Mouse (Mus musculus) liver, embryonic 12.5 days (tissue): ENCODE results near the gene Gm20219. TPM values are rescaled to one million over a fixed set of nuclear protein-coding genes. Genes with fewer than 3 reads are reported as not detected.

Experiments
- ATAC-seq: fragments of 200-750 bp; cut with Nextera tagmentation; 2 replicates; pipeline ENCODE4 v1.8.0; 2017; ENCODE audit warnings: moderate number of reproducible peaks, mild to moderate bottlenecking, moderate library complexity
- H3K27ac ChIP-seq: fragments of 300-500 bp; sonication (generic); 2 replicates; pipeline ENCODE4 v1.5.1; 2016; ENCODE audit warnings: mild to moderate bottlenecking
- H3K27me3 ChIP-seq: fragments of 300-500 bp; sonication (generic); replicated peaks from 2 replicates; pipeline ENCODE4 v1.6.1; 2016; ENCODE audit warnings: mild to moderate bottlenecking, moderate library complexity
- H3K36me3 ChIP-seq: fragments of 300-500 bp; sonication (generic); 2 replicates; pipeline ENCODE4 v1.6.1; 2016; ENCODE audit warnings: mild to moderate bottlenecking, moderate library complexity
- H3K4me1 ChIP-seq: fragments of 300-500 bp; sonication (generic); 2 replicates; pipeline ENCODE4 v1.6.1; 2016
- H3K4me2 ChIP-seq: fragments of 300-500 bp; sonication (generic); 2 replicates; pipeline ENCODE4 v1.6.1; 2016; ENCODE audit warnings: mild to moderate bottlenecking, moderate library complexity
- H3K4me3 ChIP-seq: fragments of 300-500 bp; sonication (generic); 2 replicates; pipeline ENCODE4 v1.5.1; 2016; ENCODE audit warnings: mild to moderate bottlenecking, moderate library complexity
- H3K9ac ChIP-seq: fragments of 300-500 bp; sonication (generic); 2 replicates; pipeline ENCODE4 v1.6.1; 2016; ENCODE audit warnings: mild to moderate bottlenecking, moderate library complexity
- H3K9me3 ChIP-seq: fragments of 300-500 bp; sonication (generic); replicated peaks from 2 replicates; pipeline ENCODE4 v1.6.1; 2016; ENCODE audit warnings: mild to moderate bottlenecking, moderate library complexity
- WGBS: fragments of 180-500 bp; shearing (Covaris S2); methylation state at CpG from one replicate; pipeline ENCODE4 v1.1.7; 2016; ENCODE audit not compliant: insufficient replicate concordance; 5-methylcytosine and 5-hydroxymethylcytosine counted together
- polyA plus RNA-seq: library from polyadenylated mRNA; unstranded; fragments of >200 nt; fragmentation: Nextera tagmentation; extraction: Ambion mirVana; gene quantifications from 2 replicates; pipeline ENCODE4 v1.2.1, GENCODE M21; 2016

Gene Gm20219
- polyA plus RNA-seq, 1 experiment from 2014 or later = 0.25 TPM

DNA sequence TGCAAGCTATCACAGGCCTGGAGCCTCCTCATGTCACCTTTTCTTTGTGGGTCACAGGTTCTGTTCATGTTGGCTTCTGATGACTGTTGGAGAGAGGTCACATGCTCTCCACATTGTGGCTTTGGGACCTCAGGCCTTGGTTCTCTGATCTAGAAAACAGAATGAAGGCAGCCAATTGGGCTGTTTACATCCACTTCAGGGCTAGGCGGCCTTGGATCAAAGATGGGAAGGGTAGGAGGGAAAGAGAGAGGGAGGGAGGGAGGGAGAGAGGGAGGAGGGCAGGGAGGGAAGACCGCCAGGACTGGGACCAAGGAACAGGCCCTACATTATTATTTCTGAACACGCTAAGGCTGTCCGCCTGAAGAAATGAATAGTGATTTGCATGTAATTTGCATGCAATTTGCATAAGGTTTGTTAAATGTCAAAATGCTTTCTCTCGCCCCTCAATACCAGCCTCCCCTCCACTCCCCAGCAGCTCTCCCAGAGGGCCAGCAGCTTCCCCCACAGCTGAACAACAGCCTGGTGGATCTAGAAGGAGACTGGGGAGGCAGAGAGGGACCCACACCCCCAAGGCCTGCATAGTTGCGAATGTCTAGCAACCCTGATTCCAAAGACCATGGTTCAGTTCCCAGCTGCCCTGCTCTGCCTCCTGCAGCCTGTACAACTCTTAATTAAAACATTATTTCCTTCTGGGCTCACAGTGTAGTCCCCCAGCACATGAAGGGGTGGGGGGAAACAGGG lies 2.2 kb downstream of the Gm20219 start:
- Histone ChIP-seq H3K9me3 (no peaks in the 10 kb centered on the region), H3K36me3 (no peaks in the 10 kb centered on the region), H3K4me3 (no peak overlapping the region), H3K4me1 (no peaks in the 10 kb centered on the region), H3K27me3 (0 out of 2 replicates have a peak, but pooled peaks cover 5% of the 10 kb centered on the region), H3K9ac (no peak overlapping the region), H3K4me2 (no peak overlapping the region), H3K27ac (no peak overlapping the region)
- ATAC-seq = no peak
- 74% methylated on average over 6 of the region's 6 CpGs for WGBS

DNA sequence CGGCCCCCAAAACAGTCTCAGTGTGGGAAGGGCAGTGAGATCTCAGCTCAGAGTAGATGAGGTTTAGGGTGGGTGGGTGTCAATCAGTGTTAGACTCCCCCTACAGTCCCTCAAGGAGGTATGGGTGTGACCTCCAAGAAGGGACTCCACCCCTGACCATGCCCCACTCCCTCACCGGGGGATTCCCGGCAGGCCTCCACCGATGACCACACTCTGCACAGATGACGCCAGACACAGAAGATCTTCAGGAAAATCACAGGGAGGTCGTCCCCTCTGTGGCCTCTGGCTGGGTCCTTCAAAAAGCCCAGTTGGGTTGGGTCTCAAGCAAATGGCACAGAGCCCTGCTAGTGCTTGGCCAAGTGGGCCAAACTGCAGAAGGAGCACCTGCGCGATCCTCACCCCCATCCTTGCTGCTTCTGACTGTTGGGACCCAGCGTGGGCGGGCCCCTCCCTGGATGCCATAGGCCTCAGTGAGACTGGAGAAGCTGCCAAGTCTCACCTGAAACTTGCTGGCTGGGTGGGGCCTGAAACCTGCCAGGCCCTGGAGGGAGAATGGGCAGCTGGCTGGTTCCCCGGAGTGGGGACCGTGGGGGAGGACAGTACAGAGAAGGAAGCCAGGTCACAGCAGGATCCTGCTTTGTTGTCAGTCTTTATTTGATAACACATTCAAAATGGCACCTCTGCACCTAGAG lies 3.3 kb downstream of the Gm20219 start:
- H3K9me3 ChIP-seq = no peaks in the 10 kb centered on the region
- peaks cover 4% of the 10 kb centered on the region; the same call in 1 of the 2 replicates for H3K4me1 ChIP-seq
- H3K9ac ChIP-seq = no peak overlapping the region
- H3K36me3 ChIP-seq = no peaks in the 10 kb centered on the region
- WGBS = 67% methylated on average over 12 of the region's 12 CpGs
- 0 out of 2 replicates have a peak, but pooled peaks cover 5% of the 10 kb centered on the region for H3K27me3 ChIP-seq
- H3K4me3 ChIP-seq = no peak overlapping the region
- H3K27ac ChIP-seq = no peak overlapping the region
- no peak overlapping the region for H3K4me2 ChIP-seq
- ATAC-seq = no peak

DNA sequence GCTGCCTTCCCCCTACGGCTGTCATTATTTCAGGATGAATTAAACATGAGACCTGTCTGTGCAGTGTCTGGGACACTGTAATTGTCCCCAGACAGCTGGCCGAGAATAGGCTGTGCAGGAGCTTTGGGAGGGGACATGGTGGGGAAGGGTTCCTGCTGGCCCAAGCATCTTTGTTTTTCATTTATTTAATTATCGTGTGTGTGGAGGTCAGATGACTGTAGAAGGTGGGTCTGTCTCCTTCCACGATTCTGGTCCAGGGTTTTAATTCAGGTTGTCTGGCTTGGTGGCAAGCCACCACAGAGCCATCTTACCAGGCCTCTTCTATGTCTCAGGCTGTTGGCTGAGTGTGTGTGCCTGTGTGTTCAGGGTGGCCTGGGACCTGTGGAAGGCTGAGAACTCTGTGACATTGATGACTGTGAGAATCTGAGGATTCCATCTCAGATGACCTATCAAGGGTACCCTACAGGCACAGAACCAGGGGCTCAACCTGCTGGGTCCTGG lies 5.5 kb downstream of the Gm20219 start:
- no peak for ATAC-seq
- WGBS = 64% methylated on average over 4 of the region's 4 CpGs
- H3K27me3 ChIP-seq = no peaks in the 10 kb centered on the region; the same call in 1 of the 2 replicates
- no peak overlapping the region for H3K27ac ChIP-seq
- no peaks in the 10 kb centered on the region for H3K9me3 ChIP-seq
- H3K36me3 ChIP-seq = no peaks in the 10 kb centered on the region
- no peak overlapping the region for H3K4me2 ChIP-seq
- H3K4me3 ChIP-seq = no peak overlapping the region
- H3K9ac ChIP-seq = no peak overlapping the region
- H3K4me1 ChIP-seq = peaks cover 6% of the 10 kb centered on the region; the same call in 1 of the 2 replicates

DNA sequence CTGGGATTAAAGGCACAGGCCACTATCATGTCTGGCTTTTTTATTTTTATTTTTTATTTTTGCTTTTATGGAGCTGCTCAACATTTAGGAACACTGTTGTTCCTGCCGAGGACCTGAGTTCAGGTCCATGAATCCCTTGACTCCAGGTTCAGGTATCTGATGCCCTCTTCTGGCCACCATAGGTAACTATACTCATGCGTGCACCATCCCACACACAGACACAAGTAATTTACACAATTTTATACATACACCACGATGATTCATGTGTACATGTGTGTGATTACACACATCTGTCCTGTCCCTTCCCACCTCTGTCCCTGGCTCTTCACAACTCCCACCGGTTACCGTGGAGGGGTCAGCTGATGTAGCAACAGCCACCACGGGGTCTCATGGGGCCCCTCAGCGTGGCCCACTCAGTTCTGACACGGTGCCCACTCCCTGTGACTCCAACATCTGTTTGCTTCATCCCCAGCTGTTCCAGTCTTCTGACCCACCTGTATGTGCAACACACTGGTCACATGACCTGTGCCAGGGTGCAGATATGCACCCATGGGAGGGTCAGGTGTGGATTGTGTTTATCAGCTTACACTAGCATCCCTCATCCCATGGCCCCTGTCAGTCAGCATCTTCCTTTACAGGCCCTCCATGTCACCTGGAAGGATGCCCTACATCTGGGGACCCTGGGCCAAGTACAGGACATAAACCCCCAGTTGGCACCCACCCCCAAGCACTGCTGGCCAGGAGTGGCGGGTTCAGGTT lies 6.2 kb downstream of the Gm20219 start:
- no peak overlapping the region for H3K4me3 ChIP-seq
- no peak overlapping the region for H3K27ac ChIP-seq
- H3K36me3 ChIP-seq = no peaks in the 10 kb centered on the region
- H3K9ac ChIP-seq = no peak overlapping the region
- peaks cover under 1% of the 10 kb centered on the region; the same call in 1 of the 2 replicates for H3K27me3 ChIP-seq
- H3K4me1 ChIP-seq = peaks cover 6% of the 10 kb centered on the region; the same call in 1 of the 2 replicates
- no peaks in the 10 kb centered on the region for H3K9me3 ChIP-seq
- 62% methylated on average over 9 of the region's 9 CpGs for WGBS
- ATAC-seq = no peak
- H3K4me2 ChIP-seq = no peak overlapping the region

DNA sequence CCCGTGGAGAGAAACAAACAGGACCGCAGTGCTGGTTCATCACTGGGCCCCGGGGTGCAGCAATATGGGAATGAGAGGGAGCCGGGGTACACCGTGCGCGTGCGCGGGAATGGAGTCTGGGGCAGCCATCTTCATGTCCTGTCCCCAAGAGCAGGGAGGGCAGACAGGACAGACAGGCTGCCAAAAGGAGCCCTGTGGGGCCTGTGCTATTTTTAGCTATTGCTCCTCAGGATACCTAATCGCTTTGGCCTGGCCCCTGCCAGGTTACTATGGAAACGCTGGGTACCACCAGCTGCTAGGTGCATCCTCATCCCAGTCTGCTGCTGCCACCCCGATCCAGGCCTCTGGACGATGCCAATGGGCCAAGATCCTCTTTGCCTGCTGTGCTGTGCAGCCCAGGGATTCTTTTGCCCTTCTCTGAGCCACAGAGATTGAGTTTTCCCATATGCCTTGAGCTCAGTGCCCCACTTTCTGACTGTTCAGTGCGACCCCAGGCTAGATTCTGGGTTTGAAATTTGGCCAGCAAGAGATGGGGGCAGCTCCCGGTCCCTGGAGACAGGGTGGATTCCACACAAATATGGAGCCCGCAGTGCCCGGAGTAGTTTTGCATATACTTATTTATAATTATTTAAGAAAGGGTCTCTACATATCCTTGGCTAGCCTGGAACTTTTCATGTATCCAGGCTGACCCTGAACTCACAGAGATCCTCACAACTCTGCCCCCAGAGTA lies 6.9 kb downstream of the Gm20219 start:
- Histone ChIP-seq H3K9me3 (no peaks in the 10 kb centered on the region), H3K27me3 (peaks cover 8% of the 10 kb centered on the region; the same call in 1 of the 2 replicates), H3K4me1 (peaks cover 6% of the 10 kb centered on the region; the same call in 1 of the 2 replicates), H3K36me3 (no peaks in the 10 kb centered on the region), H3K4me2 (no peak overlapping the region), H3K4me3 (no peak overlapping the region), H3K27ac (no peak overlapping the region), H3K9ac (no peak overlapping the region)
- 62% methylated on average over 17 of the region's 17 CpGs for WGBS
- no peak for ATAC-seq

DNA sequence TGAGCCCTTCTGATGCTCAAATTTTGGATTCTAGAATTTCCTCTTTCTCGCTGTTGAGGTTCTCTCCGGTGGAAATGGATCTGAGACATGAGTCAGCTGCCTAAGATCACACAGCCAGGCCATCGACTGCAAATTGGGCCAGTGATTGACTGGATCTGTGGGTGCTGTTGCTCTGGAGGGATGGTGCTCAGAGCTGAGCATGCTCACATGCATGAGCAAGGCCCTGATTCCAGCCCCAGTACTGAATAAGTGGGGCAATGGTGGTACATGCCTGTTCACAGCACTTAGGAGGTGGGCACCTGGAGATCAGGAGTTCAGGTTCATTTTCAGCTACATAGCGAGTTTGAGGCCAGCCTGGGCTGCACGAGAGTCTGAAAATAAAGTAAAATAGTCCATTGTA lies 7.6 kb downstream of the Gm20219 start:
- Histone ChIP-seq H3K9me3 (no peaks in the 10 kb centered on the region), H3K4me3 (no peak overlapping the region), H3K4me2 (no peak overlapping the region), H3K27me3 (peaks cover 11% of the 10 kb centered on the region; the same call in 1 of the 2 replicates), H3K27ac (no peak overlapping the region), H3K9ac (no peak overlapping the region), H3K36me3 (no peaks in the 10 kb centered on the region), H3K4me1 (peaks cover 6% of the 10 kb centered on the region; the same call in 1 of the 2 replicates)
- ATAC-seq = no peak
- WGBS = 66% methylated on average over 5 of the region's 5 CpGs

DNA sequence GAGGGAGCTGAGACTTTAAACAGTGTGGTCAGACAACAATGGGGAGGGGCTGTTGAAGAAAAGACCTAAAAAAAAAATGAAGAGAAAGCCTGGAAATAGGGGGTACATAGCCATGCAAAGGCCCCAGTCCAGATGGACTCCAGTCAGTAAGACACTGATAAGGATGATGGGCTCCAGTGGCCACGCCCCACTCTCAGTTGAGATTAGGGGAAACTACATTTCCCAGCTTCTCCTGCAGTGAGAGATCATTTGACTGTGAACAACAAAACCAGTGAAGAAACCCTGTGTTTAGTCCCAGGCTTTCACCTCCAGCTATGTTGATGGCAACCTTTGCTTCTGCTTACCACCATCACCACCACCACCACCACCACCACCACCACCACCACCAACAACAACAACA lies 8.2 kb downstream of the Gm20219 start:
- 44% methylated on average over 1 of the region's 1 CpGs for WGBS
- H3K27ac ChIP-seq = no peak overlapping the region
- peaks cover 11% of the 10 kb centered on the region; the same call in 1 of the 2 replicates for H3K27me3 ChIP-seq
- H3K4me2 ChIP-seq = no peak overlapping the region
- peaks cover 6% of the 10 kb centered on the region; the same call in 1 of the 2 replicates for H3K4me1 ChIP-seq
- H3K36me3 ChIP-seq = no peaks in the 10 kb centered on the region
- no peak overlapping the region for H3K4me3 ChIP-seq
- H3K9ac ChIP-seq = no peak overlapping the region
- no peak for ATAC-seq
- no peaks in the 10 kb centered on the region for H3K9me3 ChIP-seq

DNA sequence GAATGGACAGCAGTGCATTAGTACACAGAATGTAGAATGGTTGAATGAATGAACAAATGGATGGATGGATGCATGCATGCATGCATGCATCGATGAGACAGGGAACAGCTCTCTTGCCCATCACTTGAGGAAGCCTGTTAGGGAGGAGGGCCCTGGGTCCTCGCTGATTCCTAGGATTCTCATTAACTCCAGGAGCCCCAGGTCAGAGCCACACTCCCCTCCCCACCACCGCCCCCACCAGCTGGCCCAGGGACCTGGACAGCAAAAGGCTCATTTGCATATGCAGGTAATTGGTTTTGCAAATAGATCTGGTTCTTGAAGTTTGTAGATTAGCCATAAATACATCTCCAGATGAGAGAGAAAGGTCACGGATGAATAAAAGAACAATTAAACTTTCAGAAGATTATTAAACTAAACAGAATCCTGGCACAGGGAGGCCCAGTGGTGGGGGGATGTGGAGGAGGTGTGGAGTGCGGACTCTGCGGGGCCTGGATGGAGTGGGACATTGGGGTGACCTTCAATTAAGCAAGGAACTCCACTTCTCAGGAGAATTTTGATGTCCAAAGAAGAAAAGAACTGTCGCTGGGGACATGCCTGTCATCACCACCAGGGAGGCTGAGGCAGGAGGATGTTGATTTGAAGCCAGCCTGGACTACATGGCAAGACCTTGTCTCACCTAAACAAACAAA lies 9.3 kb downstream of the Gm20219 start:
- no peaks in the 10 kb centered on the region for H3K9me3 ChIP-seq
- no peaks in the 10 kb centered on the region for H3K36me3 ChIP-seq
- H3K4me2 ChIP-seq = no peak overlapping the region
- no peak for ATAC-seq
- H3K4me1 ChIP-seq = peaks cover 6% of the 10 kb centered on the region; the same call in 1 of the 2 replicates
- no peak overlapping the region for H3K27ac ChIP-seq
- no peak overlapping the region for H3K9ac ChIP-seq
- H3K4me3 ChIP-seq = no peak overlapping the region
- H3K27me3 ChIP-seq = peaks cover 11% of the 10 kb centered on the region; the same call in 1 of the 2 replicates
- WGBS = 58% methylated on average over 7 of the region's 7 CpGs

DNA sequence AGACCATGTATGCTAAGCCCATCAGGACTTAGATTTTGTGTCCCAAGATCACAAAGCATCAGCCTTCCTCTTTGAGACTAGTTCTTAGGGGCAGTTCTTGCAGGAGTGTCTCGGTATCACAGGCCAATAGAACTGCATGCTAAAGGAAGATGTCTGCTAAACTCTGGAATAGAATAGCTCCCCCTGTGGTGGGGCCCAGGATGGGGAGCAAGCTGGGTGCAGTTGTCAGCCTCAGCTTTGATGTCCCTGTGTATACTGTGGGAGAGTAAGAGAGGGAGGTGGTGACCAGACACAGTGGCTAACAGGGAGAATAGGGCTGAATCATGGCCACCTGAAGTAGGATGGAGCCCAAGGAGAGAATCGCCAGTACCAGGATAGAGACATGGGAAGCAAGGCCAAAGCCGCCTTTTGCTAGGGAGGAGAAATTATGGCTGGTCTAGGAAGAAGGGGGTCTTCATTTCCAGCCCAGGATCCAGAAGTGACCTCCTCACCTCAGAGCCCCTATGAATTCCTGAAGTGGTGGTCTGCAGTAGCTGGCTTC lies 10.4 kb downstream of the Gm20219 start:
- 60% methylated on average over 3 of the region's 3 CpGs for WGBS

DNA sequence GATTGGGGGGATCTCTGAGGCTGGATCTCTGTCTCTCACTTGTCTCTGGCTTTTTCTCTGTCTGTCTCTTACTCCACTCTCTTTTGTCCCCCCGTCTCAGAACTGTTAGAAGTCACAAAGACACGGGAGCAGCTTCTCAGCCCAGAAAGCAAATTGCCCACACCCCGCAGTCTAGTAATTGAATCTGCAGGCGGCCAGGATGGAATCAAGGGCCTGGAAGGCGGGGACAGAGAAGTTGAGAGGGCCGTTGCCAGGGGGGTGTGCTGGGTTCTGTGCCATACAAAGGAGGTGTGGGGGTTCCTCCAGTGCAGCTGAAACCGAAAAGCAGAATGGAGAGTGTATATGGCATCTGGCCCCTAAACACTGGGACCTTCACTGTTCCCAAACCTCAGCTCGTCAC lies 11.5 kb downstream of the Gm20219 start:
- H3K4me3 ChIP-seq = no peak overlapping the region
- no peak for ATAC-seq
- no peak overlapping the region for H3K4me2 ChIP-seq
- H3K9ac ChIP-seq = no peak overlapping the region
- H3K4me1 ChIP-seq = peaks cover 6% of the 10 kb centered on the region; the same call in 1 of the 2 replicates
- 48% methylated on average over 8 of the region's 8 CpGs for WGBS
- H3K9me3 ChIP-seq = no peaks in the 10 kb centered on the region
- no peak overlapping the region for H3K27ac ChIP-seq
- peaks cover 19% of the 10 kb centered on the region; the same call in 1 of the 2 replicates for H3K27me3 ChIP-seq
- no peaks in the 10 kb centered on the region for H3K36me3 ChIP-seq

More for the DNA sequence above, 10.4 kb downstream of the Gm20219 start:
- no peaks in the 10 kb centered on the region for H3K9me3 ChIP-seq
- peaks cover 11% of the 10 kb centered on the region; the same call in 1 of the 2 replicates for H3K27me3 ChIP-seq
- ATAC-seq = no peak
- H3K4me2 ChIP-seq = no peak overlapping the region
- H3K4me1 ChIP-seq = peaks cover 6% of the 10 kb centered on the region; the same call in 1 of the 2 replicates
- no peaks in the 10 kb centered on the region for H3K36me3 ChIP-seq
- no peak overlapping the region for H3K4me3 ChIP-seq
- H3K9ac ChIP-seq = no peak overlapping the region
- H3K27ac ChIP-seq = no peak overlapping the region
